Mouse (Mus musculus) heart, embryonic 12.5 days (tissue): ENCODE results near the gene Ank3. TPM values are rescaled to one million over a fixed set of nuclear protein-coding genes. Genes with fewer than 3 reads are reported as not detected.

Experiments used
- polyA plus RNA-seq: library from polyadenylated mRNA; unstranded; fragments of >200 nt; fragmentation: Nextera tagmentation; extraction: Ambion mirVana; gene quantifications from 2 replicates; pipeline ENCODE4 v1.2.1, GENCODE M21; 2016

Gene Ank3
- polyA plus RNA-seq, 1 experiment from 2014 or later: 61.9 TPM

Other genes with a start within 250 kb of the Ank3 start
- 32.8 and 32.9 TPM in 2 replicates for gene Rhobtb1, start 247.3 kb upstream of the Ank3 start, polyA plus RNA-seq
- gene A930033H14Rik, start 185.7 kb upstream of the Ank3 start, polyA plus RNA-seq: 1.9 TPM in 2 replicates
- gene Cdk1, start 45.8 kb upstream of the Ank3 start, polyA plus RNA-seq: 337 and 339 TPM in 2 replicates